Mouse (Mus musculus): ENCODE results near the gene Ccdc160. TPM values are rescaled to one million over a fixed set of nuclear protein-coding genes. Genes with fewer than 3 reads are reported as not detected.

The Ccdc160 gene
- total and polyA plus RNA-seq, 3 experiments = 0.22 TPM; not detected in 2

GRCm38 (mm10) chrX:52798255-52798654 lies 7.3 kb downstream of the Ccdc160 start:
- Histone ChIP-seq H3K27me3 (ENCODE audit: insufficient read depth, low read length) (peaks cover 2% of the 10 kb centered on the region; the same call in 1 of the 2 replicates), H3K36me3 (replicated peaks) (no peaks in the 10 kb centered on the region), H3K9me3 (replicated peaks) (no peaks in the 10 kb centered on the region), H3K4me1 (ENCODE audit: insufficient read depth, low read depth, low read length) (no peaks in the 10 kb centered on the region), H3K4me3 (ENCODE audit: low read depth, low read length) (no peak overlapping the region)
- no peak for ATAC-seq (ENCODE audit: extremely low read depth, insufficient number of reproducible peaks, low FRiP score, poor library complexity, severe bottlenecking)
- no peak for DNase-seq (ENCODE audit: low spot score)
- no peak for TF ChIP-seq GATA2 (IDR thresholded peaks at IDR 0.05; ENCODE audit: borderline replicate concordance, low read depth, low read length)
- TF ChIP-seq TAL1 (conservative IDR thresholded peaks at IDR 0.05; ENCODE audit: low read depth, low read length) = no peak
- TF ChIP-seq CTCF (IDR thresholded peaks at IDR 0.05; ENCODE audit: low read depth, low read length) = no peak
- no peak for TF ChIP-seq POLR2AphosphoS5 (IDR thresholded peaks at IDR 0.05; ENCODE audit: insufficient replicate concordance, low read depth, low read length)
- TF ChIP-seq GATA1 (IDR thresholded peaks at IDR 0.05; ENCODE audit: borderline replicate concordance, low read length) = no peak

- ATAC-seq (ENCODE audit: extremely low read depth, insufficient number of reproducible peaks, low FRiP score, poor library complexity, severe bottlenecking) = no peak
- no peak overlapping the region for H3K4me3 ChIP-seq (ENCODE audit: low read depth, low read length)
- peaks cover 2% of the 10 kb centered on the region; the same call in 1 of the 2 replicates for H3K27me3 ChIP-seq (ENCODE audit: insufficient read depth, low read length)
- no peaks in the 10 kb centered on the region for H3K9me3 ChIP-seq (replicated peaks)
- no peaks in the 10 kb centered on the region for H3K4me1 ChIP-seq (ENCODE audit: insufficient read depth, low read depth, low read length)
- TF ChIP-seq POLR2AphosphoS5 (IDR thresholded peaks at IDR 0.05; ENCODE audit: insufficient replicate concordance, low read depth, low read length) (no peak), CTCF (IDR thresholded peaks at IDR 0.05; ENCODE audit: low read depth, low read length) (no peak), GATA1 (IDR thresholded peaks at IDR 0.05; ENCODE audit: borderline replicate concordance, low read length) (no peak), GATA2 (IDR thresholded peaks at IDR 0.05; ENCODE audit: borderline replicate concordance, low read depth, low read length) (no peak), TAL1 (conservative IDR thresholded peaks at IDR 0.05; ENCODE audit: low read depth, low read length) (no peak)
- H3K36me3 ChIP-seq (replicated peaks) = no peaks in the 10 kb centered on the region
- DNase-seq (ENCODE audit: low spot score) = no peak
Measured at GRCm38 (mm10) chrX:52799566-52799965, 8.6 kb downstream of the Ccdc160 start.

GRCm38 (mm10) chrX:52819338-52819737 lies 28.3 kb downstream of the Ccdc160 start:
- Histone ChIP-seq H3K4me3 (ENCODE audit: low read depth, low read length) (no peak overlapping the region), H3K9me3 (replicated peaks) (no peaks in the 10 kb centered on the region), H3K36me3 (replicated peaks) (no peaks in the 10 kb centered on the region), H3K4me1 (ENCODE audit: insufficient read depth, low read depth, low read length) (no peaks in the 10 kb centered on the region), H3K27me3 (ENCODE audit: insufficient read depth, low read length) (no peaks in the 10 kb centered on the region)
- ATAC-seq (ENCODE audit: extremely low read depth, insufficient number of reproducible peaks, low FRiP score, poor library complexity, severe bottlenecking) (no peak), DNase-seq (ENCODE audit: low spot score) (no peak)
- TF ChIP-seq GATA1 (IDR thresholded peaks at IDR 0.05; ENCODE audit: borderline replicate concordance, low read length) (no peak), CTCF (IDR thresholded peaks at IDR 0.05; ENCODE audit: low read depth, low read length) (no peak), GATA2 (IDR thresholded peaks at IDR 0.05; ENCODE audit: borderline replicate concordance, low read depth, low read length) (no peak), POLR2AphosphoS5 (IDR thresholded peaks at IDR 0.05; ENCODE audit: insufficient replicate concordance, low read depth, low read length) (no peak), TAL1 (conservative IDR thresholded peaks at IDR 0.05; ENCODE audit: low read depth, low read length) (no peak)

Other genes starting within 250 kb of the Ccdc160 start
- gene Gpc3, start 177.2 kb upstream of the Ccdc160 start, total RNA-seq (2014; fragmentation: Nextera tagmentation) = not detected in 2 replicates
- gene Gpc3, start 177.2 kb upstream of the Ccdc160 start, total RNA-seq (2017) = 0.11 TPM in 1 of 2 replicates, not detected in the other
- not detected in 2 replicates for gene Gpc3, start 177.2 kb upstream of the Ccdc160 start, polyA plus RNA-seq (2012)
- gene Phf6, start 121.1 kb downstream of the Ccdc160 start, total RNA-seq (2014; fragmentation: Nextera tagmentation) = 53.1 and 64.0 TPM in 2 replicates
- 39.1 and 45.9 TPM in 2 replicates for gene Phf6, start 121.1 kb downstream of the Ccdc160 start, total RNA-seq (2017)
- 5.2 and 6.6 TPM in 2 replicates for gene Phf6, start 121.1 kb downstream of the Ccdc160 start, polyA plus RNA-seq (2012)
- 184 and 206 TPM in 2 replicates for gene Hprt, start 196.9 kb downstream of the Ccdc160 start, total RNA-seq (2014; fragmentation: Nextera tagmentation)
- 412 and 435 TPM in 2 replicates for gene Hprt, start 196.9 kb downstream of the Ccdc160 start, total RNA-seq (2017)
- 7.2 and 13.1 TPM in 2 replicates for gene Hprt, start 196.9 kb downstream of the Ccdc160 start, polyA plus RNA-seq (2012)

All from G1E (cell line).